Mouse (Mus musculus) limb, embryonic 12.5 days (tissue): ENCODE results near the gene Prima1. TPM values are rescaled to one million over a fixed set of nuclear protein-coding genes. Genes with fewer than 3 reads are reported as not detected.

Experiments
- ATAC-seq: fragments of 200-750 bp; cut with Nextera tagmentation; 2 replicates; pipeline ENCODE4 v1.8.0; 2017; ENCODE audit warnings: low read depth, moderate TSS enrichment; ENCODE audit not compliant: insufficient number of reproducible peaks, insufficient read depth, low FRiP score, low TSS enrichment
- H3K27ac ChIP-seq: fragments of 300-500 bp; sonication (generic); 2 replicates; pipeline ENCODE4 v1.5.1; 2016; ENCODE audit warnings: mild to moderate bottlenecking, moderate library complexity
- H3K27me3 ChIP-seq: fragments of 300-500 bp; sonication (generic); 2 replicates; pipeline ENCODE4 v1.6.1; 2016; ENCODE audit warnings: mild to moderate bottlenecking, moderate library complexity
- H3K36me3 ChIP-seq: fragments of 300-500 bp; sonication (generic); 2 replicates; pipeline ENCODE4 v1.6.1; 2016; ENCODE audit warnings: mild to moderate bottlenecking, moderate library complexity
- H3K4me1 ChIP-seq: fragments of 300-500 bp; sonication (generic); replicated peaks from 2 replicates; pipeline ENCODE4 v1.6.1; 2016
- H3K4me2 ChIP-seq: fragments of 300-500 bp; sonication (generic); 2 replicates; pipeline ENCODE4 v1.6.1; 2016; ENCODE audit warnings: mild to moderate bottlenecking, moderate library complexity
- H3K4me3 ChIP-seq: fragments of 300-500 bp; sonication (generic); replicated peaks from 2 replicates; pipeline ENCODE4 v1.5.1; 2016; ENCODE audit warnings: mild to moderate bottlenecking
- H3K9ac ChIP-seq: fragments of 300-500 bp; sonication (generic); replicated peaks from 2 replicates; pipeline ENCODE4 v1.6.1; 2016; ENCODE audit warnings: mild to moderate bottlenecking, moderate library complexity
- H3K9me3 ChIP-seq: fragments of 300-500 bp; sonication (generic); 2 replicates; pipeline ENCODE4 v1.6.1; 2016; ENCODE audit warnings: mild to moderate bottlenecking, moderate library complexity
- WGBS: fragments of 180-500 bp; shearing (Covaris S2); methylation state at CpG from one replicate; pipeline ENCODE4 v1.1.7; 2016; 5-methylcytosine and 5-hydroxymethylcytosine counted together
- polyA plus RNA-seq: library from polyadenylated mRNA; unstranded; fragments of >200 nt; fragmentation: Nextera tagmentation; extraction: Ambion mirVana; gene quantifications from 2 replicates; pipeline ENCODE4 v1.2.1, GENCODE M21; 2016

Prima1 gene
- polyA plus RNA-seq, 1 experiment from 2014 or later: not detected

DNA sequence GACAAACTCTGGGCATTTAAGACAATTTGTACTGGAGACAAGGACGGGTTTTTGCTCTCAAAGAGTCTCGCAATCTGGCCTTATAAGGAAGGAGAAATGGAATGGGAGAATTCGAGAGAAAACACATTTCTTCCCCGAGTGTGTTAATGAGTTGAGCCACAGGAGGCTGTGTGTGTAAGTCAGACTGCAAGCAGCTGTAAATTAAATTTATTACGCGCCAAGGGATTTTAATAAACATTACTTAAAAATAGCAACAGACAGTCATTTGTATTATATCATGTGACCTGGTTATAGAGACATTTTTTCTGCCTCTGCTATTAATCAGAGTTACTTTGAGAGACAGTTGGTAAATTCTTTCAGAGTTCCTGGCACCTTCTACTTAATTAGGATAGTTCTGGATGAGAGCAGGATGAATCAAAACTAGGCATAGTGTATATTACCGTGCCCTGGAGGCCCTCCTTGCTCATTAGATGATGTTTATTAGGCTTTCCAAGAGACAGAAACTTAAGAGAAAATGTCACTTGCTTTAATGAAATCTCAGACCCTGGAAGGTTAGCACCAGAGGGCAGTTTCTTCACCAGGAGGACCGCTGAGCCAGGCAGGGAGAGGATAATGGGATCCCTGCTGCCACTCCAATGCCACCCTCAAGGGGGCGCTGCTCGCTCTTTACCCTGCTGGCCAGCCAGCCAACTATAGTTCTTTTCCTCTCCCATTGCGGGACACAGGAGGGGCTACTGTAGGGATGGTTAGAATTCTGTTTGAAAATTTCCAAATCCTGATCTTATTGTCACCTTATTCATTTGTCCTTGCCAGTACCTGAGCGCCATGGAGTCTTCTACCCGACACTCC lies 20.3 kb upstream of the Prima1 start:
- Histone ChIP-seq H3K4me1 (0 out of 2 replicates have a peak, but pooled peaks cover 4% of the 10 kb centered on the region), H3K36me3 (no peaks in the 10 kb centered on the region), H3K9me3 (0 out of 2 replicates have a peak, but pooled peaks cover 4% of the 10 kb centered on the region), H3K27ac (no peak overlapping the region), H3K9ac (no peak overlapping the region), H3K4me2 (no peak overlapping the region), H3K4me3 (no peak overlapping the region), H3K27me3 (no peaks in the 10 kb centered on the region)
- no peak for ATAC-seq
- WGBS: 40% methylated on average over 13 of the region's 13 CpGs

DNA sequence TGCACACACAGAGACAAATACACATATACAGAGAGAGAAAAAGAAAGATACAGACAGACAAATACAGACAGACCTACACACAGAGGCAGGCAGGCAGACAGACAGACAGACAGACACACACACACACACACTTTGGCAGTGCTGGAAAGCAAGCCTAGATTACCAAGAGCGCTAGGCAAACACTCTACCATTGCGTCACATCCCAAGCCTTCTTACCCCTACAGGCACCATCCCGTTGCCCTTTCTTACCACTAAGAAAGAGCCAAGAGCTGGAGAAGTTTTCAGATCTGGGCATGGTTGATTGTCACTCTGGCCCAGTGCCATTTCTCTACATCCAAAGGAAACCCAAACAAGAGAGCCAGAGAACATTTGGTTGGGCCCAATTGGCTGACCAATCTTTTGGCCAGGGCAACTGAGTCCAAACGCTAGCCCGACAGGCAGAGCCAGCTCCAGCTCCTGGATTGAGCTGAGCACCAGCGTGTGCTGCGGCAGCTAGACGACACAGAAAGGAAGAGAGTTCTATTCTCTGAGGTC lies 11.0 kb upstream of the Prima1 start:
- no peak for ATAC-seq
- no peak overlapping the region for H3K4me2 ChIP-seq
- no peak overlapping the region for H3K9ac ChIP-seq
- no peak overlapping the region for H3K4me3 ChIP-seq
- H3K9me3 ChIP-seq: no peaks in the 10 kb centered on the region
- H3K27ac ChIP-seq: no peak overlapping the region
- 95% methylated on average over 8 of the region's 8 CpGs for WGBS
- no peaks in the 10 kb centered on the region for H3K4me1 ChIP-seq
- H3K27me3 ChIP-seq: peaks cover 8% of the 10 kb centered on the region; the same call in 1 of the 2 replicates
- H3K36me3 ChIP-seq: no peaks in the 10 kb centered on the region

DNA sequence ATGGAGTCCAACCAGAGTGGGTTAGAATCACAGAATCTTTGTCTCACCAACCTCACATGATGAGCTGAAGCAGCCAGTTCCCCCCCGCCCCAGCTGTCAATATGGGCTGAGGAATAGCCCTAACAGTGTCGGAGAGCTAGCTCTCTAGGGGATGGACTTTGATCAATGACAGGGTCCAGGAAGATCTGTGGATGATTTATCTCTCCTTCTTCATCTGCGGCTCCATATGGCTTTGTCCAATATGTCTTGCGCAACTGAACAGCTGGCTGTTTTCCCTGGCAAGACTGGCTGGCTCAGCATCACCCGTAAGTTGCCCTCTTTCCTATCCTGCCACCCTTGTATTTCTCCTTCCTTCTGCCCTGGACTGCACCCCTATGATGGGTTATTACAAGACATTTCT lies 9.2 kb upstream of the Prima1 start:
- WGBS: 79% methylated on average over 5 of the region's 5 CpGs
- Histone ChIP-seq H3K4me1 (no peaks in the 10 kb centered on the region), H3K27me3 (peaks cover 8% of the 10 kb centered on the region; the same call in 1 of the 2 replicates), H3K9ac (no peak overlapping the region), H3K4me3 (no peak overlapping the region), H3K9me3 (no peaks in the 10 kb centered on the region), H3K4me2 (no peak overlapping the region), H3K27ac (no peak overlapping the region), H3K36me3 (no peaks in the 10 kb centered on the region)
- ATAC-seq: no peak

DNA sequence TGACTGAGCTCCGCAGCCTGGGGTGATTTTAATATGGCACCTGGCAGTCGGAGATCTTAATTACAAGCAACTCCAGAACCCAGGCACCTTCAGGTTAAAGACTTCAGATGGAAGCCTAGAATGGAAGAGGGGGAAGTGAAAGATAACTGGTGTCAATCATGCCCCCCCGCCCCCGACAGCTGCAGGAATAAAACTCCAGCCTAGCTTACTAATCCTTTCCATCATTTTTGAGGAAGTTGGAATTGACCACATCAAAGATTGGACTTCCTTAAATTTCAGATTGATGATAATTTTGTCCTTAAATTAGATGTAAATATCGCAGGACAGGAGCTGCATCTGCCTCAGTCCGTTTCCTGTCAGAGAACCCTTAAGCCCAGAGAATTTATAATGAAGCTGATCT lies 8.4 kb upstream of the Prima1 start:
- no peaks in the 10 kb centered on the region for H3K9me3 ChIP-seq
- no peak overlapping the region for H3K27ac ChIP-seq
- no peak for ATAC-seq
- WGBS: 74% methylated on average over 6 of the region's 6 CpGs
- H3K4me1 ChIP-seq: no peaks in the 10 kb centered on the region
- H3K27me3 ChIP-seq: peaks cover 8% of the 10 kb centered on the region; the same call in 1 of the 2 replicates
- H3K36me3 ChIP-seq: no peaks in the 10 kb centered on the region
- no peak overlapping the region for H3K9ac ChIP-seq
- H3K4me2 ChIP-seq: no peak overlapping the region
- no peak overlapping the region for H3K4me3 ChIP-seq

DNA sequence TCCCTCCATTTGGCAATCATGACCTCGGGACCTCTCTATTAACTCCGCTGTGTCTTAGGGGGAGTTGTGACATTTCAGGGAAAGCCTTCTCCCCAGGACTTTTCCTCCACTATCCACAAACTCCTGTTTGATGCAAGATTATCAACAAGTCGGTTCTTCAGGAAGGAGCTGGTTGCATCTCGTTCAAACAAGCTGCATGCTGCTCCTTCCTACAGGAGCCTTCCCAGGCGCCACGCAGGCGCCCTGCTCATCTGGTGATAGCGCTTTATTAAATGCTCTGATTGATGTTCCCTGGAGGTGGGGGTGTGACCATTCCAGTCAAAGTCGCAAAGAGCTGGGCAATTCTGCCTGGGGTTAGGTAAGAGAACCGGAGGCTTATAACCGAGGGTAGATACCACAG lies 1.1 kb upstream of the Prima1 start:
- Histone ChIP-seq H3K27me3 (peaks cover 60% of the 10 kb centered on the region), H3K9ac (peak overlapping the region; percentile 77; the same call in 1 of the 2 replicates), H3K4me2 (peak overlapping the region; percentile 93), H3K36me3 (no peaks in the 10 kb centered on the region), H3K4me3 (peak overlapping the region; percentile 67), H3K27ac (no peak overlapping the region), H3K9me3 (no peaks in the 10 kb centered on the region), H3K4me1 (peaks cover 9% of the 10 kb centered on the region)
- WGBS: 3% methylated on average over 11 of the region's 11 CpGs
- no peak for ATAC-seq

DNA sequence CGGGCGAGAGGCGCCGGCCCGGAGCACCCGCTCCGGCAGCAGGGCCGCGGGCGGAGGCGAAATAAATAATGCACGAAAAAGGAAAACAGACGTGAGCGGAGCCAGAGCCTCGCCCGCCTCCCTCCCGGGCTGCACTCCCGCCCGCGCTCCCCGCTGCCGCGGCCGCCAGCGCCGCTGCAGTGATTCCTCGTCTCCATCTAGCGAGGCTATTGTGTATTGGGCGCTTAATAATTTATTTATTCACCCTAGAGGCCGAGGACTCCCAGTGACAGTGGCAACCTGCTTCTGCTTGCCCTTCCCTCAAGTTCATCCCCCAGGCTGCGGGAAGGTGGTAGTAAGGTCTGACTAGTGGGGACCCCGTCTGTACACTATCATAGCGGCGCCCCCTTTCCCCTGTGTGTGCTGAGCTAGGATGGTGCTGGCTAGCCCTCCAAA lies 658 bp upstream of the Prima1 start:
- peak overlapping the region; percentile 67 for H3K4me3 ChIP-seq
- H3K36me3 ChIP-seq: no peaks in the 10 kb centered on the region
- WGBS: under 1% methylated on average over 33 of the region's 34 CpGs
- peak; percentile 48; the same call in 1 of the 2 replicates for ATAC-seq
- peak overlapping the region; percentile 93 for H3K4me2 ChIP-seq
- peak overlapping the region; percentile 78 for H3K27ac ChIP-seq
- peak overlapping the region; percentile 77 for H3K9ac ChIP-seq
- H3K27me3 ChIP-seq: peaks cover 60% of the 10 kb centered on the region
- H3K4me1 ChIP-seq: peaks cover 9% of the 10 kb centered on the region
- no peaks in the 10 kb centered on the region for H3K9me3 ChIP-seq

DNA sequence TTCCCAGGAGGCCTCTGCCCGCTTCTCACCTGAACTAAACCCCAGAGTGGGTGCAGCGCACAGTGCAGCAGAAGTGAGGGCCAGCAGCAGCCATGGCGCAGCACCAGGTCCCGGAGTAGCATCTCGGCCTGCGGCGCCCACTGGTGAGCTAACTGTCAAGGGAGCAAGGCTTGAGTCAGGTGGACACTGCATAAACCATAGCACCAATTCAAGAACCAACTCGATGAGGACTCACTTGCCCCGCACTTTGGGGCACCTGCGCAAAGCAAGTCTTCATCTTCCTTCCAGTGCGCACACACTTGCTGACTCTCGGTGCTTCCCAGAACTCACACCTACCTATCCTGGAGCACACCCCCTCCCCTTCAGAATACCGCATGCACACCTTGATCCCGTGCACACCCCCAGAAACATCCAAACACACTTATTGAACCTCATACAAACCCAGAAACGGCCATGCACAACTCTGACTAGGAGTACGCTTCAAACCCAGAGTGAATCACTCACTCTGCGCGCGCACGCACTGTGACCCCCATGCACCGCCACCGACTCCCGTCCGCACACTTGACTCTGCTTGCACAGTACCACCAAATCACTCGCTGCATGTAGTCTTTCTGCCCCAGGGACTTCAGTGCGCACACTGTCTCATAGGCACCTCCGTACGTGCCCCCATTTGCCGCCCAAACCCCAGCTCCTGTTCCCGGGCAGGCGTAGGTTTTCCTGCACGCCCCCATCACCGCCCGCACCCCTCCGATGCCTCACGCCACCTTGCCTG lies 453 bp downstream of the Prima1 start:
- peaks cover 9% of the 10 kb centered on the region for H3K4me1 ChIP-seq
- 8% methylated on average over 36 of the region's 36 CpGs for WGBS
- H3K9me3 ChIP-seq: no peaks in the 10 kb centered on the region
- H3K4me2 ChIP-seq: peak overlapping the region; percentile 93
- H3K27ac ChIP-seq: no peak overlapping the region
- H3K9ac ChIP-seq: peak overlapping the region; percentile 77; the same call in 1 of the 2 replicates
- ATAC-seq: peak; percentile 32; the same call in 1 of the 2 replicates
- peaks cover 60% of the 10 kb centered on the region for H3K27me3 ChIP-seq
- H3K4me3 ChIP-seq: peak overlapping the region; percentile 67
- no peaks in the 10 kb centered on the region for H3K36me3 ChIP-seq

DNA sequence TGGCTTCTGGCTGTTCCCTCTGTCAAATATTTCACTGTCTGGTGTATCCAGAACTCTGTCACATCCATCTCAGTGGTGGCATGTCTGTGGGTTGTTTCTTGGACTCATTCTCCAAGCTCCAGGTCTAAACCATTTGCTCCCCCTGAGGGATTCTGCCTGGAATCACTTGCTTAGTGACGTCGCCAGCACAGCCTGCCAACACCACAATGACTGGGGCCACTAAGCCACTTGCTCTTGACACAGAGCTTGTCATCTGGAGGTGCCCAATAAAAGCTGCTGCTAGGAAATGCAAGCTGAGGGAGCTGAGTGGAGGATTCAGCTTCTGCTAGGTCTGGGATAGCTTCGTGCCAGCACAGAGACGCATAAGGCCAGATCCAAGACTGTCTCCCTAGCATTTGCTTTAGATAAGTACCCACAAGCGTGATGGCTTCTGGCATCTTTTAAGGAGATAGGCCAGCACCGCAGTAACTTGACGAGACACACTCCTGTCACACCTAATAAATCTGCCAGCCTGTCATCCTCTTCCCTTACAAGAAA lies 3.0 kb downstream of the Prima1 start:
- Histone ChIP-seq H3K4me2 (no peak overlapping the region), H3K27ac (no peak overlapping the region), H3K4me1 (peaks cover 9% of the 10 kb centered on the region), H3K36me3 (no peaks in the 10 kb centered on the region), H3K9ac (no peak overlapping the region), H3K9me3 (no peaks in the 10 kb centered on the region), H3K27me3 (peaks cover 50% of the 10 kb centered on the region), H3K4me3 (no peak overlapping the region)
- 22% methylated on average over 7 of the region's 7 CpGs for WGBS
- ATAC-seq: no peak

DNA sequence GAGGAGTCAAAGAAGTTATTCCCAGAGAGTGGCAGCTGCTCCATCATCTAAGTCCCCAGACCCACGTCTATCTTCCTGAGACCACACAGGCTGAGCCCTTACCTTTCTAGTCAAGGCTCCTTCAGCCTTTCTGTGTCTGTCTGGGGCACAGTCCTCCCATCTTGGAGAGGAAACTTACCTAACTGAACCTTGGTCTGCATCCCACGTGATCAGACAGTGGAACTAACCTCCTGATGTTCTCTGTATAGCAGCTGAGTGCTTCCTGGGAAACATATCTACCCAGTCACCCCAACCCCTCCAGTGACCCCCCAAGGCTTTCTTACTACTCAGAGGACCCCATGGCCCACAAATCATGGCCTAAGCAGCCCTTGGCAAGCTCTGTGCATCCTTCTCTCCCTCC lies 6.1 kb downstream of the Prima1 start:
- Histone ChIP-seq H3K27me3 (peaks cover 22% of the 10 kb centered on the region), H3K4me3 (no peak overlapping the region), H3K9me3 (no peaks in the 10 kb centered on the region), H3K9ac (0 out of 2 replicates have a peak overlapping the region, but pooled peaks have one; percentile 12), H3K36me3 (no peaks in the 10 kb centered on the region), H3K4me1 (no peaks in the 10 kb centered on the region), H3K27ac (no peak overlapping the region), H3K4me2 (no peak overlapping the region)
- WGBS: 52% methylated on average over 2 of the region's 2 CpGs
- ATAC-seq: no peak

DNA sequence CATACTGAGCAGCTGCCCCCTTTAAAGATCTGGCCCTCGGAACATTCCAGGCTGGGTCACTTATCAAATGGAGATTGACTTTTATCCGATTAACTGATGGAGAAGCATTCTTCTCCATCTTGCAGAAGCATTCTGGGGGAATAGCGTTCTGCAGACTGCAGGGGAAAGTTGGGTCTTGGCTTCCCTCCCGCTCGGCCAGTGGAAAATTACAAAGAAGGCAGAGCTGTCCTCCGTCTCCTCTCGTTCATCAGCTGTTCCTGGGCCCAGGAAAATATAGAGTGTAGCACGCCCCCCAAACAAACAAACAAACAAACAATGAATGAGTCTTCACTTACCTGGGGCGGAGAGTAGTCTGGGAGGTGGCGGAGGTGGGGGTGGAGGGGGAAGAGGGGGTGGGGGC lies 6.7 kb downstream of the Prima1 start:
- Histone ChIP-seq H3K36me3 (no peaks in the 10 kb centered on the region), H3K27me3 (peaks cover 16% of the 10 kb centered on the region), H3K4me3 (no peak overlapping the region), H3K27ac (no peak overlapping the region), H3K9ac (no peak overlapping the region), H3K9me3 (no peaks in the 10 kb centered on the region), H3K4me2 (no peak overlapping the region), H3K4me1 (no peaks in the 10 kb centered on the region)
- WGBS: 80% methylated on average over 10 of the region's 10 CpGs
- no peak for ATAC-seq

DNA sequence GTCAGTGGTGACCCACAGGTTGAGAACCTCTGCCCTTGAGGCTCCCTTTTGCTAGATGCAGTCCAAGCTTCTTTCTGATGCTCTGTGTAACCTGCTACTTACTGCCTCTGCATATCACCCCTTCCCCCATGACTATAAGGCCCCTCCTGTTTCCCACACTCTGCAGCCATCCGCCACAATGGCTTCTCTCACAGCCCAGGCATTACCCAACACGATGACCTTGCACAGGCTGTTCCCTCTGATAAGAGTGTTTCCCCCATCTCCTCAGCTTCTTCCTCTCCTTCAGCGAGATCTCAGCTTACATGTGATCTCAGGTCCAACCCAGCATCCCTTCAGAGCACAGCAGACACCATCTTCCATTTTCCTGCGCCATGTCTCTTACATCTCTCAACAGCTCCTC lies 12.9 kb downstream of the Prima1 start:
- no peak overlapping the region for H3K27ac ChIP-seq
- H3K4me1 ChIP-seq: no peaks in the 10 kb centered on the region
- ATAC-seq: no peak
- no peaks in the 10 kb centered on the region for H3K27me3 ChIP-seq
- no peaks in the 10 kb centered on the region for H3K9me3 ChIP-seq
- no peak overlapping the region for H3K4me2 ChIP-seq
- no peak overlapping the region for H3K4me3 ChIP-seq
- no peaks in the 10 kb centered on the region for H3K36me3 ChIP-seq
- H3K9ac ChIP-seq: no peak overlapping the region
- 93% methylated on average over 4 of the region's 4 CpGs for WGBS
